Mouse (Mus musculus) C2C12 (cell line): ENCODE data around the gene Muc2.

ENCODE experiments used
- CEBPB ChIP-seq: IDR thresholded peaks from one replicate; pipeline ENCODE4 v1.6.1; 2011; ENCODE audit warnings: low read depth, mild to moderate bottlenecking, control low read depth, moderate library complexity
- CTCF ChIP-seq: IDR thresholded peaks from one replicate; pipeline ENCODE4 v1.5.1; 2011; ENCODE audit not compliant: control insufficient read depth, insufficient read depth, insufficient read length
- MAX ChIP-seq: IDR thresholded peaks from one replicate; pipeline ENCODE4 v1.6.1; 2011; ENCODE audit warnings: mild to moderate bottlenecking, control low read depth
- MYOG ChIP-seq: IDR thresholded peaks from one replicate; pipeline ENCODE4 v1.6.1; 2011; ENCODE audit not compliant: control insufficient read depth, insufficient read length; ENCODE audit errors: extremely low read depth
- USF1 ChIP-seq: IDR thresholded peaks from one replicate; pipeline ENCODE4 v1.6.1; 2011; ENCODE audit warnings: low read depth, mild to moderate bottlenecking, control low read depth, moderate library complexity

DNA sequence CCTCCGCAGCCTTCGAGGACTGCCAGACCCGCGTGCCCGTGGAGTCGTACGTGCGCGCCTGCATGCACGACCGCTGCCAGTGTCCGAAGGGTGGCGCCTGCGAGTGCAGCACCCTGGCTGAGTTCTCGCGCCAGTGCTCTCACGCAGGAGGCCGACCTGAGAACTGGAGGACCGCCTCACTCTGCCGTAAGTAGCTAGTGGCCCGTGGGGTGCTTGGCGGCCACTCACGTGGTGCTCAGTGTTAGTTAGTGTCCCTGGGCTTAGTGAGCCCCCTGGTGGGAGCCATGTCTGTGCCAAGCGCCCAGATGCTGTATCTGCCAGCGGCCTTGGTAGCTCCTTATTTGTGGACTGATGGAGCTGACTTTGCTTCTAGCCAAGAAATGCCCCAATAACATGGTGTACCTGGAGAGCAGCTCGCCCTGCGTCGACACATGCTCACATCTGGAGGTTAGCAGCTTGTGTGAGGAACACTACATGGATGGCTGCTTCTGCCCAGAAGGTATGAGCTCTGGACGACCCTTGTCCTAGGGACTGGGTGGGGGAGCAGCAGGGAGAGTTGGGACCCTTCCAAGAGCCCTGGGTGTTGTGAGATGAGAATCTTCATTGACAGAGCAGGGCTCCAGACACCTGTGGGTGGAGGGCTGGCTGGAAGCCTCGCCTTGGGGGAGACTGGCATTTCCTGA, 3.6 kb downstream of the Muc2 start:
- no peak for TF ChIP-seq CTCF
- no peak for TF ChIP-seq MAX
- TF ChIP-seq USF1 = no peak
- TF ChIP-seq MYOG = no peak
- no peak for TF ChIP-seq CEBPB
